Mouse (Mus musculus) olfactory bulb, adult 2 months (tissue): ENCODE results near the gene Cntrl.

Source experiments
- CTCF ChIP-seq: fragments of 200-500 bp; IDR thresholded peaks from 2 replicates; pipeline ENCODE4 v1.5.1; 2012; ENCODE audit warnings: low read depth, mild to moderate bottlenecking, low read length, moderate library complexity; ENCODE audit not compliant: insufficient read depth
- POLR2A ChIP-seq: fragments of 200-500 bp; IDR thresholded peaks from 2 replicates; pipeline ENCODE4 v1.6.1; 2012; ENCODE audit warnings: mild to moderate bottlenecking, low read depth, low read length, moderate library complexity; ENCODE audit not compliant: insufficient read depth

DNA sequence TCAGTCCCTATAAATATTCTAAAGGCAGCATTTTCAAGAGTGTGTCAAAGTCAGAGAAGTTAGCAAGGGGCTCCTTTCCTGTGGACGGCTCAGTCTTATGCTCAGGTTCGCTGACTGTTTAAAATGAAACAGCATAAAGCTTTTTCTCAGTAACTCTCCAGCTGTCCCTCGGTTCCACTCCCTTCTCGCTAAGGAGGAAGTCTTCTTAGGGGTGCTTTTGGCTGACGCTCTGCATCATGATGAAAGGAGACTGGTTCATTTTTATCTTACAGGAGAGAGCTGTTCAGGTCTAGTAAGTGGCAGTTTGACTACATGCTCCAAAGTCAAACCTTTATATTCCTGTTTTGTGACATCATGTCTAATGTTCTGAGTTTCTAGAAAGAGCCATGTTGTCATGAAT lies 79.6 kb downstream of the Cntrl start:
- no peak for TF ChIP-seq CTCF
- TF ChIP-seq POLR2A, result no peak
